Mouse (Mus musculus): ENCODE measurements at regions not wholly inside any gene's neighbourhood (a gene's known extent, or its start where the extent isn't known, plus 50 kb on each side); places are given as distances from the start of the nearest gene placed in this dataset.

DNA sequence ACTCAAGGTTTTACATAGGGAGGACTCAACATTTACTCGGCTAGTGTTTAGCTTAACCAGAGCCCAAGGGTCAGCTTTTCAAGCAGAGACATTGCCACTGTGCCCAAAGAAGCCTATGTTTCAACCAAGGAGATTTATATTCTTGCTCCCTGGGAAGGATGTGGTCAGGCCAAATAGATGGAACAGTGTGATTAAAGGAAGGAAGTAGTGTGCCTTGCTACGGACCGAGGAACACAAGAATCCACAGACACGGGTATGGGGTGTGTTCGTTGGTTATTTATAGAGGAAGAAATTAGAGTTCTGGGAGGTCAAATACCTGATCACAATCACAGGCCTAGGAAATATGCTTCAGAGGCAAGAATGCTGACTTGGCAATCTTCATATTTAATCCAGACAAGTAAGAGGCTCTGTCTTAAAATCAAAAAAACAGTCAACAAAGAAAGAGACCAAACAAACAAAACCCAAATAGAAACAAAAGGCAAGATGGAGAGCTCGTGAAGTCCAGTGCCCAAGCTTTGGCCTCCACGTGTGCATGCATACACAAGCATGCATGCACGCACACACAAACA lies 133.9 kb upstream of the Trp63 start:
- DNase-seq (ENCODE audit: low read depth, low spot score): no peak
- H3K79me2 ChIP-seq (ENCODE audit: control insufficient read depth, insufficient read depth, low read length, poor library complexity): no peaks in the 10 kb centered on the region
- H3K36me3 ChIP-seq (ENCODE audit: control insufficient read depth in 1 of 2, insufficient read depth in 2 of 2, low read length in 2 of 2): no peaks in the 10 kb centered on the region
- no peaks in the 10 kb centered on the region for H3K4me1 ChIP-seq (ENCODE audit: control insufficient read depth in 1 of 2, insufficient read depth in 2 of 2, low read length in 2 of 2)
- H3K9ac ChIP-seq (ENCODE audit: control insufficient read depth, low read depth, low read length, poor library complexity, severe bottlenecking): no peak overlapping the region
- no peaks in the 10 kb centered on the region for H3K27me3 ChIP-seq (ENCODE audit: control insufficient read depth in 1 of 2, insufficient read depth in 2 of 2, low read length in 2 of 2)
- no peak overlapping the region for H3K4me3 ChIP-seq (ENCODE audit: control insufficient read depth in 1 of 2, insufficient read depth in 1 of 2, low read depth in 2 of 2, low read length in 2 of 2)
- H3K9me3 ChIP-seq (replicated peaks; ENCODE audit: insufficient read depth, low read length): no peaks in the 10 kb centered on the region
- TF ChIP-seq TAL1 (IDR thresholded peaks at IDR 0.05; ENCODE audit: low read length) (no peak), TBP (IDR thresholded peaks at IDR 0.05; ENCODE audit: low read depth, low read length) (no peak), MAFK (IDR thresholded peaks at IDR 0.05; ENCODE audit: borderline replicate concordance, low read depth, low read length) (0 out of 2 replicates have a peak, but pooled peaks have one; percentile 28), BHLHE40 (IDR thresholded peaks at IDR 0.05; ENCODE audit: borderline replicate concordance, low read depth, low read length) (no peak), GABPA (IDR thresholded peaks at IDR 0.05; ENCODE audit: low read depth, low read length) (no peak), MEF2A (IDR thresholded peaks at IDR 0.05; ENCODE audit: extremely low read depth, insufficient replicate concordance, low read depth, low read length, poor library complexity, severe bottlenecking) (no peak)
- no peak overlapping the region for H3K27ac ChIP-seq (ENCODE audit: control insufficient read depth, low read depth, low read length)

GRCm38 (mm10) chr16:25557181-25557580 lies 126.4 kb upstream of the Trp63 start:
- TF ChIP-seq MYC (IDR thresholded peaks at IDR 0.05; ENCODE audit: low read depth, low read length) (no peak), ELF1 (IDR thresholded peaks at IDR 0.05; ENCODE audit: low read depth, low read length) (no peak), TBP (IDR thresholded peaks at IDR 0.05; ENCODE audit: low read depth, low read length) (no peak), MEF2A (IDR thresholded peaks at IDR 0.05; ENCODE audit: extremely low read depth, insufficient replicate concordance, low read depth, low read length, poor library complexity, severe bottlenecking) (no peak), USF1 (IDR thresholded peaks at IDR 0.05; ENCODE audit: low read depth, low read length) (no peak), HCFC1 (IDR thresholded peaks at IDR 0.05; ENCODE audit: low read depth, low read length) (no peak), TCF12 (IDR thresholded peaks at IDR 0.05; ENCODE audit: low read depth, low read length) (no peak), KAT2A (conservative IDR thresholded peaks at IDR 0.05; ENCODE audit: low read depth, low read length) (no peak), GABPA (IDR thresholded peaks at IDR 0.05; ENCODE audit: low read depth, low read length) (no peak), UBTF (IDR thresholded peaks at IDR 0.05; ENCODE audit: borderline replicate concordance, insufficient read depth, low read depth, low read length) (no peak), MAFK (IDR thresholded peaks at IDR 0.05; ENCODE audit: borderline replicate concordance, low read depth, low read length) (no peak), TAL1 (IDR thresholded peaks at IDR 0.05; ENCODE audit: low read length) (no peak), SIN3A (IDR thresholded peaks at IDR 0.05; ENCODE audit: low read length) (no peak), MAX (IDR thresholded peaks at IDR 0.05; ENCODE audit: low read length) (no peak), CHD2 (IDR thresholded peaks at IDR 0.05; ENCODE audit: low read length) (no peak), ZKSCAN1 (IDR thresholded peaks at IDR 0.05; ENCODE audit: low read depth, low read length) (no peak), RCOR1 (IDR thresholded peaks at IDR 0.05; ENCODE audit: low read depth, low read length) (no peak)
- Histone ChIP-seq H3K4me1 (ENCODE audit: control insufficient read depth in 1 of 2, insufficient read depth in 2 of 2, low read length in 2 of 2) (no peaks in the 10 kb centered on the region), H3K27ac (ENCODE audit: control insufficient read depth, low read depth, low read length) (no peak overlapping the region), H3K36me3 (ENCODE audit: control insufficient read depth in 1 of 2, insufficient read depth in 2 of 2, low read length in 2 of 2) (no peaks in the 10 kb centered on the region), H3K9me3 (replicated peaks; ENCODE audit: insufficient read depth, low read length) (no peaks in the 10 kb centered on the region), H3K4me3 (ENCODE audit: control insufficient read depth in 1 of 2, insufficient read depth in 1 of 2, low read depth in 2 of 2, low read length in 2 of 2) (no peak overlapping the region), H3K27me3 (ENCODE audit: control insufficient read depth in 1 of 2, insufficient read depth in 2 of 2, low read length in 2 of 2) (no peaks in the 10 kb centered on the region), H3K79me2 (ENCODE audit: control insufficient read depth, insufficient read depth, low read length, poor library complexity) (no peaks in the 10 kb centered on the region), H3K9ac (ENCODE audit: control insufficient read depth, low read depth, low read length, poor library complexity, severe bottlenecking) (no peak overlapping the region)
- DNase-seq (ENCODE audit: low read depth, low spot score): no peak

All from MEL (cell line).